Mouse (Mus musculus) liver, adult (tissue): ENCODE results near the gene Ndufa7.
"Not testable (repeated sequence)": the region's sequence is repeated elsewhere in the genome, so short reads cannot be mapped to it uniquely, and the experiment has no call there.

Experiments
- GATA4 ChIP-seq: IDR thresholded peaks from 2 replicates; pipeline ENCODE4 v1.6.1; 2014; ENCODE audit warnings: mild to moderate bottlenecking, low read length; ENCODE audit not compliant: insufficient replicate concordance

Ndufa7 gene

GRCm38 (mm10) chr17:33829561-33829960 lies 5.2 kb downstream of the Ndufa7 start:
- no peak for TF ChIP-seq GATA4

DNA sequence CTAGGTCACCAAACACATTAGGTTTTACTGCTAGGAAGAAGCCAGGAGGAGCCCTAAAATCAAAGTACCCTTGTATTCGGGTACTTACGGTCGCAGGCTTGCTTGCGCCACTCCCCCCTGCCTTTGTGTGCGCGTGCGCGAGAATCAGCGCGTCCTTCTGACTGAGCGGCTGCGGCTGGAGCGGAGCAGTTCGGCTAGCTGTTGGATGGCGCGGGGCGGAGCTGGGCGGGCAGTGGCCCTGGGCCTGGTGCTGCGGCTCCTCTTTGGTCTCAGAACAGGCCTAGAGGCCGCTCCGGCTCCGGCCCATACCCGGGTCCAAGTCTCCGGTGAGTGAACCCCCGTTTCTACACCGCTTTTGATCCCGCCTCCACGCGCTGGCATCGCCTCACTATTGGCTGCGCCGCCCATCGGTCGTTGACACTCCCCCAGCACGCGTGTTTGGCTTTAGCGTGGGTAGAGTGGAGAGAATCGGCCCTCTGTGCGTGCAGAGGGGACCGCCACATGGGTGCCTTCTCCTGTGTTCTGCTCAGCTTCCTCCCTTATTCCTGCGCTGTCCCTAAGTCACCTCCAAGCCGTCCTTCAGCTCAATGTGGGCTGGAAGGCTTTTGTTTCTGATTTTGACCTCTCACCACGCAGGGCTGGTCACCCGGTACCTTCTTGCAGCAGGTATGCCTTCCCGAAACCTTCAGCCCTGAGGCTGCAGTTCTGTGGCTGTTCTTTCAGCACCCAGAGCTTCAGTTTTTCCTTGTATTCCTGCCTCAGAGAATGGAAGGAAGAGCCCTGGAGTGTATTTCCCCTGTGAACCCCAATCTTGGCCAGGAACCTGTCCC lies 18.8 kb downstream of the Ndufa7 start, which contains the start of gene Cd320:
TSS of gene Cd320 (plus strand) at position 126 of the 830 bp plus-strand sequence.
- no peak for TF ChIP-seq GATA4

GRCm38 (mm10) chr17:33844196-33844595 lies 19.8 kb downstream of the Ndufa7 start:
- TF ChIP-seq GATA4: no peak

DNA sequence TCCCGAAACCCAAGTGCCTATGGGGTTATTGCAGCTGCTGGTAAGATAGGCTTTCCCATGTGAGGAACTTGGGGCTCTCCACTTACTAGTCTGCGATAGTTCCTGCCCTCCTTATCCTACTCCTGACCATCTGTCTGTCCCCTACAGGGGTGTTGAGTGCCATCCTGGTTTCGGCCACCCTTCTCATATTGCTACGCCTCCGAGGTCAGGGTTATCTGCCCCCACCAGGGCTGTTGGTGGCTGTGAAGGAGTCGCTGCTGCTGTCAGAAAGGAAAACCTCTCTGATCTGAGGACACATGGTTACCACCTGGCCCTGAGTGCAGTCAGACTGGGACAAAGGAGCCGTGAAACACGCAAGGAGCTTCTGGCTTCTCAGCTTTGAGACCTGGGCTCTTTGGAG lies 23.8 kb downstream of the Ndufa7 start:
- no peak for TF ChIP-seq GATA4

- no peak for TF ChIP-seq GATA4
These were observed 27.0 kb downstream of the Ndufa7 start for GRCm38 (mm10) chr17:33851331-33851730.

- no peak for TF ChIP-seq GATA4
These were observed 33.4 kb downstream of the Ndufa7 start for GRCm38 (mm10) chr17:33857816-33858215.

DNA sequence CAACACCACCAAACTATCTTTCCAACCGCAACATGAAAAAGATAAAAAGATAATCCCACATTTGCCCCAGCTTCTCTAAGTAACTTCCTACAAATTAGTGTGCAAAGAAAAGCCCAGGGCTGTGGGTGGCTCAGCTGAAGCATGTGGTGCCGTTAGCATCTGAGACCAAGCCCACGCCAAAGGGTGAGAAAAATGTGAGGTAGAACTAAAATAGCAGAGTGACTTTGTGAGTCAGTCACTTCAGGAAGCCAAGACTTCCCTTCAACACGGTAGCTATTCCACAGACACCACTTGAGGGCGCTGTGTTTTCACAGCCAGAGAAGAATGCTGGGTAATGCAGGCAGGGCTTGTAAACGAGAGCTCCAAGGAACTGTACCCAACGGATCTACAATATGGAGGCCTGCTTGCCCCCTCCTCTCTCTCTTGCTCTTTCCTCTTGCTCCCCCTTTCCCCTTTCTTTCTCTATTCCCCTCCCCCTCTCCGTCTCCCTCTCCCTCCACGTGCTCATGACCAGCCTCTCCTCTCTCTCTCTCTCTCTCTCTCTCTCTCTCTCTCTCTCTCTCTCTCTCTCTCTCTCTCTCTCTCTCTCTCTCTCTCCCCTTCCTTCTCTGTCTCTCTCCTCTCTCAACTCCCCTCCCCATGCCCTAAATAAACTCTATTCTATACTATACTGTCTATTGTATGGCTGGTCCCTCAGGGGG lies 41.1 kb downstream of the Ndufa7 start:
- TF ChIP-seq GATA4: no peak

DNA sequence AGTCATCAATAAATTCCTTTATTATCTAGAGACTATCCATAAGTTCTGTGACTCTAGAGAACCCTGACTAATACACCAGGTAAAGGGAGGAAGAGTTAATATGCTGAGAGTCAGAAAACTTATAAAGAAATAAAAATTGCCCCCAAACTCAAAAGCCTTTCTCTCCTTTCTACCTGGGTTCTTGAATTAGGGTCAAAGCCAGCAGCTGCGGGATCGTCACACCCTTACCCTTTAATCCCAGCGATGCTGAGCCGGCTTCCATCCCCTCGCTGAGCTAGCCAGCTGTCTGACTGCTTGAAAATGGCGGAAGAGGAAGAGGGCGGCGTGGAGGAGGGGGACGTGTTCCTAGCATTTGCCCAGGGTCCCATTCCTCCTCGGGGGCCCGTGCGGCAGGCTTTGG lies 49.2 kb downstream of the Ndufa7 start, which contains the start of gene Gm7029:
TSS of gene Gm7029 (plus strand) at position 301 of the 400 bp plus-strand sequence.
- TF ChIP-seq GATA4: not testable (repeated sequence)

DNA sequence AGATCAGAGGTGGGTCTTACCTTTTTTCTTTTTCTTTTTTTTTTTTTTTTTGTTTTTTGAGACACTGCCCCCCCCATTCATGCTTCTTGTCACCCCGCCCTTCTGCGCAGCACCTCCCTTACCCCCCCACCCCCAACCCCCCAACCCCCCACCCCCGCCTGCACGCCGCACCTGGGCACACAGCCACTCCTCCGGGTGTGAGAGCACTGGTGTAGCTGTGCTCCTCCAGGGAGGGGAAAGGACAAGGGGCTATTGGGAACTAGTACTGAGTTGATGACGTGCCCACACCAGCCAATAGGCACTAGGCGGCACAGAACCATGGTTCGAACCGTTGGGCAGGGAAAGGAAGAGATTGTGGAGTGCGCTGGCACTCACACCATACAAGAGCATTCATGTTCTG lies 50.0 kb downstream of the Ndufa7 start:
- no peak for TF ChIP-seq GATA4
